Mouse (Mus musculus) embryonic facial prominence, embryonic 10.5 days (tissue): ENCODE measurements at regions not wholly inside any gene's neighbourhood (a gene's known extent, or its start where the extent isn't known, plus 50 kb on each side); places are given as distances from the start of the nearest gene placed in this dataset.

ENCODE experiments used
- DNase-seq: peaks from one replicate; pipeline ENCODE4 v3.0.0-alpha.2; 2017; ENCODE audit warnings: low spot score
- H3K27ac ChIP-seq: fragments of 300-500 bp; sonication (generic); replicated peaks from 2 replicates; pipeline ENCODE4 v1.5.1; 2016; ENCODE audit warnings: mild to moderate bottlenecking
- H3K27me3 ChIP-seq: fragments of 300-500 bp; sonication (generic); replicated peaks from 2 replicates; pipeline ENCODE4 v1.6.1; 2016; ENCODE audit warnings: low read depth, mild to moderate bottlenecking; ENCODE audit not compliant: poor library complexity, severe bottlenecking
- H3K36me3 ChIP-seq: fragments of 300-500 bp; sonication (generic); replicated peaks from 2 replicates; pipeline ENCODE4 v1.6.1; 2016; ENCODE audit warnings: mild to moderate bottlenecking, moderate library complexity
- H3K4me1 ChIP-seq: fragments of 300-500 bp; sonication (generic); 2 replicates; pipeline ENCODE4 v1.6.1; 2016
- H3K4me3 ChIP-seq: fragments of 300-500 bp; sonication (generic); 2 replicates; pipeline ENCODE4 v1.5.1; 2016; ENCODE audit warnings: mild to moderate bottlenecking, moderate library complexity
- H3K9me3 ChIP-seq: fragments of 300-500 bp; sonication (generic); 2 replicates; pipeline ENCODE4 v1.6.1; 2016; ENCODE audit warnings: mild to moderate bottlenecking
- WGBS: fragments of 180-500 bp; shearing (Covaris S2); methylation state at CpG from one replicate; pipeline ENCODE4 v1.1.7; 2016; 5-methylcytosine and 5-hydroxymethylcytosine counted together

GRCm38 (mm10) chr6:91598942-91599341, 83.2 kb downstream of the Lsm3 start:
- 63% methylated on average over 10 of the region's 10 CpGs for WGBS
- no peaks in the 10 kb centered on the region for H3K36me3 ChIP-seq
- H3K27me3 ChIP-seq = no peaks in the 10 kb centered on the region
- H3K4me3 ChIP-seq = no peak overlapping the region
- no peak overlapping the region; the same call in 1 of the 2 replicates for H3K27ac ChIP-seq
- DNase-seq = no peak
- H3K9me3 ChIP-seq = no peaks in the 10 kb centered on the region
- H3K4me1 ChIP-seq = peaks cover 9% of the 10 kb centered on the region

GRCm38 (mm10) chr6:91600116-91600515, 83.7 kb upstream of the Slc6a6 start:
- Histone ChIP-seq H3K36me3 (no peaks in the 10 kb centered on the region), H3K27me3 (no peaks in the 10 kb centered on the region), H3K4me3 (no peak overlapping the region), H3K4me1 (peaks cover 11% of the 10 kb centered on the region), H3K27ac (no peak overlapping the region), H3K9me3 (no peaks in the 10 kb centered on the region)
- DNase-seq = no peak
- WGBS = 90% methylated on average over 3 of the region's 3 CpGs

- Histone ChIP-seq H3K27ac (no peak overlapping the region), H3K9me3 (no peaks in the 10 kb centered on the region), H3K4me3 (no peak overlapping the region), H3K36me3 (no peaks in the 10 kb centered on the region), H3K27me3 (no peaks in the 10 kb centered on the region), H3K4me1 (0 out of 2 replicates have a peak, but pooled peaks cover 2% of the 10 kb centered on the region)
- WGBS = 86% methylated on average over 10 of the region's 10 CpGs
- no peak for DNase-seq
These were observed 77.1 kb upstream of the Slc6a6 start for GRCm38 (mm10) chr6:91606634-91607215.

GRCm38 (mm10) chr6:91607613-91608272, 76.1 kb upstream of the Slc6a6 start:
- no peak for DNase-seq
- Histone ChIP-seq H3K27ac (no peak overlapping the region), H3K9me3 (no peaks in the 10 kb centered on the region), H3K36me3 (no peaks in the 10 kb centered on the region), H3K4me1 (0 out of 2 replicates have a peak, but pooled peaks cover 2% of the 10 kb centered on the region), H3K27me3 (no peaks in the 10 kb centered on the region), H3K4me3 (no peak overlapping the region)
- 88% methylated on average over 12 of the region's 12 CpGs for WGBS

- 0 out of 2 replicates have a peak overlapping the region, but pooled peaks have one; percentile 1 for H3K27ac ChIP-seq
- H3K4me3 ChIP-seq = no peak overlapping the region
- H3K36me3 ChIP-seq = no peaks in the 10 kb centered on the region
- H3K9me3 ChIP-seq = no peaks in the 10 kb centered on the region
- H3K4me1 ChIP-seq = 0 out of 2 replicates have a peak, but pooled peaks cover 2% of the 10 kb centered on the region
- H3K27me3 ChIP-seq = no peaks in the 10 kb centered on the region
- DNase-seq = no peak
- 20% methylated on average over 2 of the region's 2 CpGs for WGBS
These were observed 74.2 kb upstream of the Slc6a6 start for GRCm38 (mm10) chr6:91609671-91610070.

- Histone ChIP-seq H3K4me3 (no peak overlapping the region), H3K27ac (no peak overlapping the region)
- WGBS = 66% methylated on average over 2 of the region's 2 CpGs
These were observed 68.8 kb upstream of the Slc6a6 start for GRCm38 (mm10) chr6:91615022-91615421.

GRCm38 (mm10) chr6:91616541-91616940, 67.3 kb upstream of the Slc6a6 start:
- H3K27ac ChIP-seq = peak overlapping the region; percentile 94
- DNase-seq = peak; percentile 32
- H3K36me3 ChIP-seq = no peaks in the 10 kb centered on the region
- H3K4me1 ChIP-seq = peaks cover 35% of the 10 kb centered on the region
- H3K27me3 ChIP-seq = no peaks in the 10 kb centered on the region
- H3K4me3 ChIP-seq = peak overlapping the region; percentile 58
- H3K9me3 ChIP-seq = no peaks in the 10 kb centered on the region
- 61% methylated on average over 7 of the region's 7 CpGs for WGBS

More at GRCm38 (mm10) chr6:91615022-91615421, 68.8 kb upstream of the Slc6a6 start:
- Histone ChIP-seq H3K36me3 (no peaks in the 10 kb centered on the region), H3K9me3 (no peaks in the 10 kb centered on the region), H3K4me1 (peaks cover 32% of the 10 kb centered on the region), H3K27me3 (no peaks in the 10 kb centered on the region)
- DNase-seq = no peak

- Histone ChIP-seq H3K4me1 (peaks cover 35% of the 10 kb centered on the region), H3K9me3 (no peaks in the 10 kb centered on the region), H3K27ac (peak overlapping the region; percentile 94), H3K4me3 (peak overlapping the region; percentile 58), H3K27me3 (no peaks in the 10 kb centered on the region), H3K36me3 (no peaks in the 10 kb centered on the region)
- 1% methylated on average over 13 of the region's 13 CpGs for WGBS
- peak; percentile 87 for DNase-seq
These were observed 66.7 kb upstream of the Slc6a6 start for GRCm38 (mm10) chr6:91617031-91617596.

- H3K36me3 ChIP-seq = no peaks in the 10 kb centered on the region
- DNase-seq = peak; percentile 17
- H3K9me3 ChIP-seq = no peaks in the 10 kb centered on the region
- H3K27ac ChIP-seq = peak overlapping the region; percentile 94
- no peaks in the 10 kb centered on the region for H3K27me3 ChIP-seq
- peak overlapping the region; percentile 58 for H3K4me3 ChIP-seq
- WGBS = 79% methylated on average over 10 of the region's 10 CpGs
- H3K4me1 ChIP-seq = peaks cover 35% of the 10 kb centered on the region
These were observed 66.2 kb upstream of the Slc6a6 start for GRCm38 (mm10) chr6:91617685-91618084.

- H3K27ac ChIP-seq = no peak overlapping the region
- 93% methylated on average over 6 of the region's 6 CpGs for WGBS
- H3K36me3 ChIP-seq = no peaks in the 10 kb centered on the region
- no peak overlapping the region for H3K4me3 ChIP-seq
- no peak for DNase-seq
- H3K4me1 ChIP-seq = peaks cover 35% of the 10 kb centered on the region
- no peaks in the 10 kb centered on the region for H3K27me3 ChIP-seq
- H3K9me3 ChIP-seq = no peaks in the 10 kb centered on the region
These were observed 64.8 kb upstream of the Slc6a6 start for GRCm38 (mm10) chr6:91619009-91619408.

GRCm38 (mm10) chr6:91619735-91620732, 63.8 kb upstream of the Slc6a6 start:
- Histone ChIP-seq H3K4me1 (peaks cover 35% of the 10 kb centered on the region), H3K27ac (no peak overlapping the region; the same call in 1 of the 2 replicates), H3K4me3 (no peak overlapping the region), H3K9me3 (no peaks in the 10 kb centered on the region), H3K36me3 (no peaks in the 10 kb centered on the region), H3K27me3 (no peaks in the 10 kb centered on the region)
- WGBS = 77% methylated on average over 13 of the region's 13 CpGs
- DNase-seq = no peak

- WGBS = 98% methylated on average over 3 of the region's 3 CpGs
- Histone ChIP-seq H3K36me3 (no peaks in the 10 kb centered on the region), H3K4me3 (no peak overlapping the region), H3K9me3 (no peaks in the 10 kb centered on the region), H3K27ac (no peak overlapping the region), H3K27me3 (no peaks in the 10 kb centered on the region), H3K4me1 (peaks cover 21% of the 10 kb centered on the region)
- no peak for DNase-seq
These were observed 62.4 kb upstream of the Slc6a6 start for GRCm38 (mm10) chr6:91621437-91621836.
